Mouse (Mus musculus) myocyte (in vitro differentiated cells): Measurements from ENCODE around the gene Igf2r. TPM values are rescaled to one million over a fixed set of nuclear protein-coding genes. Genes with fewer than 3 reads are reported as not detected.

ENCODE experiments used
- H3K27me3 ChIP-seq: one replicate; pipeline ENCODE4 v1.6.1; 2011; ENCODE audit not compliant: control insufficient read depth, insufficient read depth, insufficient read length
- H3K36me3 ChIP-seq: one replicate; pipeline ENCODE4 v1.6.1; 2011; ENCODE audit not compliant: control insufficient read depth, insufficient read depth
- H3K4me2 ChIP-seq: one replicate; pipeline ENCODE4 v1.6.1; 2011; ENCODE audit warnings: low read depth, control low read depth
- H3K4me3 ChIP-seq: one replicate; pipeline ENCODE4 v1.5.1; 2011; ENCODE audit warnings: mild to moderate bottlenecking, control low read depth, moderate library complexity
- H3K79me2 ChIP-seq: one replicate; pipeline ENCODE4 v1.6.1; 2011; ENCODE audit not compliant: control insufficient read depth, insufficient read depth
- H3ac ChIP-seq: one replicate; pipeline ENCODE4 v1.6.1; 2011; ENCODE audit not compliant: control insufficient read depth, insufficient read length
- CEBPB ChIP-seq: IDR thresholded peaks from 2 replicates; pipeline ENCODE4 v1.6.1; 2011; ENCODE audit warnings: mild to moderate bottlenecking, moderate library complexity; ENCODE audit not compliant: poor library complexity, insufficient read depth, severe bottlenecking
- E2F4 ChIP-seq: IDR thresholded peaks from one replicate; pipeline ENCODE4 v1.6.1; 2011; ENCODE audit warnings: mild to moderate bottlenecking, control low read depth, moderate library complexity; ENCODE audit not compliant: insufficient read depth
- MAX ChIP-seq: IDR thresholded peaks from one replicate; pipeline ENCODE4 v1.6.1; 2011; ENCODE audit warnings: low read depth, mild to moderate bottlenecking, control low read depth
- MYOD1 ChIP-seq, 3 experiments: IDR thresholded peaks; one replicate each; pipeline ENCODE4 v1.6.1; 2011; ENCODE audit warnings: control low read depth in 2 of 3, low read depth in 2 of 3, mild to moderate bottlenecking in 2 of 3, moderate library complexity in 1 of 3; ENCODE audit not compliant: insufficient read length in 2 of 3, control insufficient read depth in 1 of 3
- MYOG ChIP-seq, 3 experiments: IDR thresholded peaks; one replicate each; pipeline ENCODE4 v1.6.1; 2011; ENCODE audit warnings: control low read depth in 2 of 3, low read depth in 2 of 3, mild to moderate bottlenecking in 2 of 3; ENCODE audit not compliant: insufficient read length in 2 of 3, control insufficient read depth in 1 of 3, insufficient read depth in 1 of 3
- POLR2A ChIP-seq: IDR thresholded peaks from one replicate; pipeline ENCODE4 v1.6.1; 2011; ENCODE audit warnings: low read depth, mild to moderate bottlenecking, control low read depth, moderate library complexity; ENCODE audit not compliant: insufficient read length
- POLR2AphosphoS2 ChIP-seq: IDR thresholded peaks from one replicate; pipeline ENCODE4 v1.6.1; 2011; ENCODE audit warnings: low read depth, control low read depth; ENCODE audit not compliant: insufficient read length
- REST ChIP-seq: IDR thresholded peaks from one replicate; pipeline ENCODE4 v1.6.1; 2011; ENCODE audit warnings: mild to moderate bottlenecking, control low read depth, moderate library complexity; ENCODE audit not compliant: insufficient read depth, insufficient read length
- SRF ChIP-seq: IDR thresholded peaks from one replicate; pipeline ENCODE4 v1.6.1; 2011; ENCODE audit warnings: low read depth; ENCODE audit not compliant: control insufficient read depth, insufficient read length
- TCF12 ChIP-seq: IDR thresholded peaks from one replicate; pipeline ENCODE4 v1.6.1; 2011; ENCODE audit warnings: mild to moderate bottlenecking, control low read depth; ENCODE audit not compliant: poor library complexity, insufficient read depth, severe bottlenecking
- TCF3 ChIP-seq: IDR thresholded peaks from one replicate; pipeline ENCODE4 v1.6.1; 2011; ENCODE audit warnings: low read depth, control low read depth; ENCODE audit not compliant: insufficient read length
- USF1 ChIP-seq: IDR thresholded peaks from one replicate; pipeline ENCODE4 v1.6.1; 2011; ENCODE audit warnings: low read depth, mild to moderate bottlenecking, control low read depth, moderate library complexity
- polyA plus RNA-seq: library from polyadenylated mRNA; unstranded; fragments of >200 nt; fragmentation: generic; extraction: Trizol; gene quantifications from one replicate; pipeline ENCODE4 v1.2.1, GENCODE M21; 2012; ENCODE audit warnings: missing spikeins

The Igf2r gene
- polyA plus RNA-seq, 1 experiment: 21.6 TPM

GRCm38 (mm10) chr17:12754243-12755007 lies 15.0 kb downstream of the Igf2r start:
- no peak for TF ChIP-seq POLR2A
- TF ChIP-seq MYOG (IDR thresholded peaks at IDR 0.05; ENCODE audit: control insufficient read depth in 1 of 3, insufficient read depth in 1 of 3, insufficient read length in 2 of 3, low read depth in 2 of 3): no peak
- TF ChIP-seq USF1: no peak
- TF ChIP-seq MAX: no peak
- TF ChIP-seq MYOD1 (IDR thresholded peaks at IDR 0.05; ENCODE audit: control insufficient read depth in 1 of 3, insufficient read length in 2 of 3, low read depth in 2 of 3): no peak
- no peak for TF ChIP-seq SRF
- TF ChIP-seq CEBPB: no peak
- no peak for TF ChIP-seq TCF12
- no peak for TF ChIP-seq E2F4
- TF ChIP-seq TCF3: no peak
- no peak overlapping the region for H3ac ChIP-seq
- no peaks in the 10 kb centered on the region for H3K27me3 ChIP-seq
- H3K79me2 ChIP-seq: no peaks in the 10 kb centered on the region
- no peaks in the 10 kb centered on the region for H3K36me3 ChIP-seq
- H3K4me2 ChIP-seq: peak overlapping the region; percentile 43
- H3K4me3 ChIP-seq: no peak overlapping the region

GRCm38 (mm10) chr17:12753050-12753449 lies 16.4 kb downstream of the Igf2r start:
- Histone ChIP-seq H3K79me2 (no peaks in the 10 kb centered on the region), H3K4me3 (no peak overlapping the region), H3K27me3 (no peaks in the 10 kb centered on the region), H3ac (no peak overlapping the region), H3K4me2 (no peak overlapping the region), H3K36me3 (no peaks in the 10 kb centered on the region)
- TF ChIP-seq MAX (no peak), E2F4 (no peak), REST (no peak)

- H3K79me2 ChIP-seq: no peaks in the 10 kb centered on the region
- H3K4me3 ChIP-seq: no peak overlapping the region
- no peak for TF ChIP-seq POLR2A
- TF ChIP-seq TCF12: no peak
- TF ChIP-seq POLR2AphosphoS2: no peak
- no peak for TF ChIP-seq REST
- no peak for TF ChIP-seq USF1
- no peak for TF ChIP-seq CEBPB
- no peak for TF ChIP-seq MAX
- H3ac ChIP-seq: no peak overlapping the region
- no peaks in the 10 kb centered on the region for H3K27me3 ChIP-seq
- H3K4me2 ChIP-seq: peak overlapping the region; percentile 82
- no peaks in the 10 kb centered on the region for H3K36me3 ChIP-seq
Measured at GRCm38 (mm10) chr17:12751641-12752040, 17.8 kb downstream of the Igf2r start.

GRCm38 (mm10) chr17:12751218-12751617 lies 18.2 kb downstream of the Igf2r start:
- H3K4me3 ChIP-seq: no peak overlapping the region
- no peaks in the 10 kb centered on the region for H3K36me3 ChIP-seq
- peak overlapping the region; percentile 82 for H3K4me2 ChIP-seq
- TF ChIP-seq USF1: no peak
- TF ChIP-seq POLR2AphosphoS2: no peak
- TF ChIP-seq E2F4: no peak
- TF ChIP-seq TCF3: no peak
- TF ChIP-seq MAX: no peak
- TF ChIP-seq CEBPB: no peak; the same call in 1 of the 2 replicates
- peak; percentile 59 to 74 (median 68) for TF ChIP-seq MYOD1 (IDR thresholded peaks at IDR 0.05; ENCODE audit: control insufficient read depth in 1 of 3, insufficient read length in 2 of 3, low read depth in 2 of 3)
- TF ChIP-seq REST: no peak
- peak; percentile 89 for TF ChIP-seq TCF12
- TF ChIP-seq MYOG (IDR thresholded peaks at IDR 0.05; ENCODE audit: control insufficient read depth in 1 of 3, insufficient read depth in 1 of 3, insufficient read length in 2 of 3, low read depth in 2 of 3): peak in 2 of 3 experiments; percentile 73 to 74
- no peak for TF ChIP-seq SRF
- TF ChIP-seq POLR2A: no peak
- no peaks in the 10 kb centered on the region for H3K27me3 ChIP-seq
- no peaks in the 10 kb centered on the region for H3K79me2 ChIP-seq
- H3ac ChIP-seq: no peak overlapping the region

- Histone ChIP-seq H3K4me3 (no peak overlapping the region), H3K27me3 (no peaks in the 10 kb centered on the region), H3K36me3 (no peaks in the 10 kb centered on the region), H3K4me2 (peak overlapping the region; percentile 82), H3K79me2 (no peaks in the 10 kb centered on the region), H3ac (no peak overlapping the region)
- TF ChIP-seq MYOD1 (IDR thresholded peaks at IDR 0.05; ENCODE audit: control insufficient read depth in 1 of 3, insufficient read length in 2 of 3, low read depth in 2 of 3) (peak in 2 of 3 experiments; percentile 76 to 82), MAX (no peak), POLR2A (no peak), USF1 (no peak), CEBPB (no peak), POLR2AphosphoS2 (no peak), E2F4 (no peak), MYOG (IDR thresholded peaks at IDR 0.05; ENCODE audit: control insufficient read depth in 1 of 3, insufficient read depth in 1 of 3, insufficient read length in 2 of 3, low read depth in 2 of 3) (peak; percentile 17 to 85 (median 72)), TCF12 (peak; percentile 40), REST (no peak), TCF3 (peak; percentile 49), SRF (no peak)
Measured at GRCm38 (mm10) chr17:12750591-12751170, 18.8 kb downstream of the Igf2r start.
